Mouse (Mus musculus): ENCODE data around the gene Psmb5. TPM values are rescaled to one million over a fixed set of nuclear protein-coding genes. Genes with fewer than 3 reads are reported as not detected.
A peak's percentile ranks its signal among the peaks of the same experiment; 100 is the strongest.

Gene Psmb5
- polyA plus RNA-seq, 1 experiment from 2014 or later = 414 TPM

- Histone ChIP-seq H3K27me3 (ENCODE audit: control insufficient read depth, insufficient read depth, low read length) (no peaks in the 10 kb centered on the region), H3K27ac (ENCODE audit: low read depth, low read length) (0 out of 2 replicates have a peak overlapping the region, but pooled peaks have one; percentile 41), H3K9me3 (ENCODE audit: control insufficient read depth, low read length) (no peaks in the 10 kb centered on the region), H3K4me2 (ENCODE audit: low read depth, low read length, severe bottlenecking) (no peak overlapping the region), H3K4me1 (replicated peaks; ENCODE audit: control insufficient read depth, insufficient read depth, low read length) (peaks cover 20% of the 10 kb centered on the region), H3K4me3 (ENCODE audit: low read depth, low read length) (no peak overlapping the region), H3K36me3 (ENCODE audit: control insufficient read depth, insufficient read depth, low read length) (peaks cover 3% of the 10 kb centered on the region; the same call in 1 of the 2 replicates), H3K9ac (ENCODE audit: low read length) (no peak overlapping the region)
- WGBS = 77% methylated on average over 15 of the region's 15 CpGs
- ATAC-seq (replicated peaks; ENCODE audit: low FRiP score) = no peak
- peak; percentile 87 for DNase-seq (ENCODE audit: low spot score)
These were observed 49.0 kb downstream of the Psmb5 start for GRCm38 (mm10) chr14:54568694-54569414.

MicroRNAs within 50 kb of the gene (microRNA counts, 519-probe panel; counts per million panel counts)
- microRNA mmu-miR-686 = 31.2 counts per million

Small RNAs within 50 kb of the gene (microRNA-seq; reads per million reads assigned to microRNA genes)
- gene Mir686 (ENCODE audit: insufficient number of aligned reads) (not detected), gene Mir6948 (ENCODE audit: insufficient number of aligned reads) (not detected)

Other genes with a start within 250 kb of the Psmb5 start
- 4.5 and 5.0 TPM in 2 replicates for gene Slc7a7, start 200.2 kb downstream of the Psmb5 start, polyA plus RNA-seq (2014; fragmentation: Nextera tagmentation; extraction: Ambion mirVana)
- gene Mrpl52, start 191.1 kb downstream of the Psmb5 start, polyA plus RNA-seq (2014; fragmentation: Nextera tagmentation; extraction: Ambion mirVana) = 220 and 221 TPM in 2 replicates
- 70.7 and 71.6 TPM in 2 replicates for gene Mmp14, start 186.4 kb downstream of the Psmb5 start, polyA plus RNA-seq (2014; fragmentation: Nextera tagmentation; extraction: Ambion mirVana)
- gene Lrp10, start 153.9 kb downstream of the Psmb5 start, polyA plus RNA-seq (2014; fragmentation: Nextera tagmentation; extraction: Ambion mirVana) = 28.8 and 29.9 TPM in 2 replicates
- gene Rem2, start 141.9 kb downstream of the Psmb5 start, polyA plus RNA-seq (2014; fragmentation: Nextera tagmentation; extraction: Ambion mirVana) = 18.8 and 19.8 TPM in 2 replicates
- 142 and 151 TPM in 2 replicates for gene Prmt5, start 100.5 kb downstream of the Psmb5 start, polyA plus RNA-seq (2014; fragmentation: Nextera tagmentation; extraction: Ambion mirVana)
- 50.6 and 55.5 TPM in 2 replicates for gene Haus4, start 63.4 kb downstream of the Psmb5 start, polyA plus RNA-seq (2014; fragmentation: Nextera tagmentation; extraction: Ambion mirVana)
- 51.6 and 59.7 TPM in 2 replicates for gene Ajuba, start 40.5 kb downstream of the Psmb5 start, polyA plus RNA-seq (2014; fragmentation: Nextera tagmentation; extraction: Ambion mirVana)
- gene 4931414P19Rik, start 12.0 kb downstream of the Psmb5 start, polyA plus RNA-seq (2014; fragmentation: Nextera tagmentation; extraction: Ambion mirVana) = 9.6 and 9.9 TPM in 2 replicates
- 0.05 TPM in 1 of 2 replicates, not detected in the other for gene Psmb11, start 3.4 kb upstream of the Psmb5 start, polyA plus RNA-seq (2014; fragmentation: Nextera tagmentation; extraction: Ambion mirVana)
- gene Gm17606, start 22.9 kb upstream of the Psmb5 start, polyA plus RNA-seq (2014; fragmentation: Nextera tagmentation; extraction: Ambion mirVana) = not detected in 2 replicates
- 10.5 and 12.3 TPM in 2 replicates for gene Cdh24, start 23.3 kb upstream of the Psmb5 start, polyA plus RNA-seq (2014; fragmentation: Nextera tagmentation; extraction: Ambion mirVana)
- 89.9 and 94.4 TPM in 2 replicates for gene 1700123O20Rik, start 68.2 kb upstream of the Psmb5 start, polyA plus RNA-seq (2014; fragmentation: Nextera tagmentation; extraction: Ambion mirVana)
- gene Acin1, start 68.9 kb upstream of the Psmb5 start, polyA plus RNA-seq (2014; fragmentation: Nextera tagmentation; extraction: Ambion mirVana) = 150 and 160 TPM in 2 replicates
- gene Gm29776, start 80.8 kb upstream of the Psmb5 start, polyA plus RNA-seq (2014; fragmentation: Nextera tagmentation; extraction: Ambion mirVana) = 0.17 and 0.23 TPM in 2 replicates
- not detected in 2 replicates for gene Cebpe, start 94.2 kb upstream of the Psmb5 start, polyA plus RNA-seq (2014; fragmentation: Nextera tagmentation; extraction: Ambion mirVana)
- gene Slc7a8, start 163.9 kb upstream of the Psmb5 start, polyA plus RNA-seq (2014; fragmentation: Nextera tagmentation; extraction: Ambion mirVana) = 1.5 and 2.1 TPM in 2 replicates
- gene Rnf212b, start 196.1 kb upstream of the Psmb5 start, polyA plus RNA-seq (2014; fragmentation: Nextera tagmentation; extraction: Ambion mirVana) = not detected in 2 replicates

Data from forebrain, embryonic 11.5 days (tissue).